9 mouse cellular contexts compared by ENCODE assay signal in the genomic region with DNA sequence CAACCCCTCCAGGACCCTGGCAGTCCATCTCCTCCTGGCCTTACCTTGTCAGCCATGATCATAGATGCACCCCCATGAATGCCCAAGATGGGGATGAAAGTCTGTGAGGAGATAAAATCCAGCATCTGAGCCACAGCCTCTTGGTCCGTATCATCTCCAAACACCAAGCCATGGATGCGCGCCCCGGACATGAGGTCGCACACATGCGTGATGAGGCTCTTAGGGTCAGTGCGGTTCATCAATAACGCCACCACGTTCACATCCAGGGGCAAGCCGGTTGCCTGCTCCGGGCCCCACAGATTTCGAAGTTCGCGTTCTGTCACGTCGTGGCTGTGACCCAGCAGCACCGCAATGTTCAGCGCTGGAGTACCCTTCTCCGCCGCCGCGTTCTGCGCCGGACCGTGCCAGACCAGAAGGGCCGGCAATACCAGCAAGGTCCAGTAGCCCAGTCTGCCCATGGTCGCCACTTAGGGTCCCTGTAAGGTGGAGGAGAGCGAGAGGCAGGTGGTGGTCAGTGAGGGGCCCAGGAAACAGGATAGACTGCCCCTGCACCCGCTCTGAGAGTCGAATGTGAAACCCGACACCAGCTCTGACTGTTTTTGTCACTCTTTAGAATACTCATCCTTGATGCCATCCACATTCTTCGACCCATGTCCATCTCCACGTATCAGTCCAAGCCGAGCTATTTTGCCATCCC. TPM values are rescaled to one million over a fixed set of nuclear protein-coding genes. Genes with fewer than 3 reads are reported as not detected.
A peak's percentile ranks its signal among the peaks of the same experiment; 100 is the strongest.
DNase-seq lines count a peak whose midpoint lies in the region; ATAC-seq lines count a peak whose summit lies in the region.
"Had no signal": no experiment of that assay in that cellular context is flagged by ENCODE, and none has a peak within 500 bp of the region (broad histone marks: within the 10 kb centered on the region; RNA-seq: fewer than 3 reads in every experiment).

No protein-coding gene starts in this region.

- ATAC-seq in hindbrain, embryonic 16.5 days = no peak
- no peak for ATAC-seq in stomach, embryonic 15.5 days (ENCODE audit: insufficient read depth, low FRiP score, low read depth)

- no peaks in the 10 kb centered on the region for H3K9me3 ChIP-seq in hindbrain, embryonic 16.5 days (ENCODE audit: control insufficient read depth, low read length)
- no peaks in the 10 kb centered on the region for H3K9me3 ChIP-seq in stomach, embryonic 15.5 days

- peak overlapping the region; percentile 68 for H3K4me2 ChIP-seq in hindbrain, embryonic 16.5 days (ENCODE audit: low read length)
- H3K4me2 ChIP-seq in stomach, embryonic 15.5 days = 0 out of 2 replicates have a peak overlapping the region, but pooled peaks have one; percentile 58

- H3K27ac ChIP-seq in hindbrain, embryonic 16.5 days (ENCODE audit: low read depth, low read length) = no peak overlapping the region
- H3K27ac ChIP-seq in stomach, embryonic 15.5 days = no peak overlapping the region

- peak overlapping the region; percentile 60 for H3K9ac ChIP-seq in hindbrain, embryonic 16.5 days (ENCODE audit: low read depth, low read length)
- no peak overlapping the region for H3K9ac ChIP-seq in stomach, embryonic 15.5 days

- H3K4me3 ChIP-seq in hindbrain, embryonic 16.5 days (ENCODE audit: low read length) = peak overlapping the region; percentile 65
- H3K4me3 ChIP-seq in stomach, embryonic 15.5 days (replicated peaks) = no peak overlapping the region; the same call in 1 of the 2 replicates

- H3K27me3 ChIP-seq in hindbrain, embryonic 16.5 days (replicated peaks; ENCODE audit: control insufficient read depth, insufficient read depth, low read length) = peaks cover 7% of the 10 kb centered on the region
- H3K27me3 ChIP-seq in stomach, embryonic 15.5 days (replicated peaks) = peaks cover 57% of the 10 kb centered on the region

- WGBS in hindbrain, embryonic 16.5 days = 20% methylated on average over 34 of the region's 34 CpGs
- WGBS in stomach, embryonic 15.5 days = 16% methylated on average over 34 of the region's 34 CpGs

- DNase-seq in heart, adult 11 months = peak; percentile 77
- DNase-seq in heart, postnatal 4 days = no peak
- peak; percentile 32 for DNase-seq in right cerebral cortex, postnatal 25 days
- no peak for DNase-seq in right cerebral cortex, adult 18-20 months
- DNase-seq in B cell, adult 2 months = no peak
- no peak for DNase-seq in thymus, postnatal 0 days (ENCODE audit: low spot score)
- DNase-seq: gastrocnemius, postnatal 25 days had no signal

- H3K4me1 ChIP-seq in hindbrain, embryonic 16.5 days (ENCODE audit: control insufficient read depth, insufficient read depth, low read depth, low read length) = peaks cover 16% of the 10 kb centered on the region
- peaks cover 23% of the 10 kb centered on the region; the same call in 1 of the 2 replicates for H3K4me1 ChIP-seq in stomach, embryonic 15.5 days

- no peaks in the 10 kb centered on the region for H3K36me3 ChIP-seq in hindbrain, embryonic 16.5 days (ENCODE audit: control insufficient read depth, insufficient read depth, low read length)
- no peaks in the 10 kb centered on the region for H3K36me3 ChIP-seq in stomach, embryonic 15.5 days

RNA-seq across cellular contexts. Expression of gene Grin2a, which starts 3.1 kb away (rescaled TPM):
- total RNA-seq in heart, postnatal 4 days (2021) = under 1 TPM; 0.54 to 0.62 TPM
- 6.1 and 9.7 TPM in 2 replicates for polyA plus RNA-seq in hindbrain, embryonic 16.5 days (2015; fragmentation: Nextera tagmentation; extraction: Ambion mirVana)
- polyA plus RNA-seq in stomach, embryonic 15.5 days (2015; fragmentation: Nextera tagmentation; extraction: Ambion mirVana) = 0.80 and 1.1 TPM in 2 replicates
- not detected in 2 replicates for polyA plus RNA-seq in thymus, postnatal 0 days (2015; fragmentation: Nextera tagmentation; extraction: Ambion mirVana)

Comparison
In these comparisons a context has a peak if more than half of its experiments do, and no peak if none do; other contexts are left out.
1. DNase-seq: peak in heart, adult 11 months (single experiment) and right cerebral cortex, postnatal 25 days (single experiment); none in heart, postnatal 4 days (single experiment), right cerebral cortex, adult 18-20 months (single experiment), B cell, adult 2 months (0 of 2) and thymus, postnatal 0 days (single experiment).